Mouse (Mus musculus): ENCODE data around the gene Acss2. TPM values are rescaled to one million over a fixed set of nuclear protein-coding genes. Genes with fewer than 3 reads are reported as not detected.
A peak's percentile ranks its signal among the peaks of the same experiment; 100 is the strongest.

The Acss2 gene
- total and polyA plus RNA-seq, 2 experiments from 2014 or later = 23.7 to 40.0 TPM

DNA sequence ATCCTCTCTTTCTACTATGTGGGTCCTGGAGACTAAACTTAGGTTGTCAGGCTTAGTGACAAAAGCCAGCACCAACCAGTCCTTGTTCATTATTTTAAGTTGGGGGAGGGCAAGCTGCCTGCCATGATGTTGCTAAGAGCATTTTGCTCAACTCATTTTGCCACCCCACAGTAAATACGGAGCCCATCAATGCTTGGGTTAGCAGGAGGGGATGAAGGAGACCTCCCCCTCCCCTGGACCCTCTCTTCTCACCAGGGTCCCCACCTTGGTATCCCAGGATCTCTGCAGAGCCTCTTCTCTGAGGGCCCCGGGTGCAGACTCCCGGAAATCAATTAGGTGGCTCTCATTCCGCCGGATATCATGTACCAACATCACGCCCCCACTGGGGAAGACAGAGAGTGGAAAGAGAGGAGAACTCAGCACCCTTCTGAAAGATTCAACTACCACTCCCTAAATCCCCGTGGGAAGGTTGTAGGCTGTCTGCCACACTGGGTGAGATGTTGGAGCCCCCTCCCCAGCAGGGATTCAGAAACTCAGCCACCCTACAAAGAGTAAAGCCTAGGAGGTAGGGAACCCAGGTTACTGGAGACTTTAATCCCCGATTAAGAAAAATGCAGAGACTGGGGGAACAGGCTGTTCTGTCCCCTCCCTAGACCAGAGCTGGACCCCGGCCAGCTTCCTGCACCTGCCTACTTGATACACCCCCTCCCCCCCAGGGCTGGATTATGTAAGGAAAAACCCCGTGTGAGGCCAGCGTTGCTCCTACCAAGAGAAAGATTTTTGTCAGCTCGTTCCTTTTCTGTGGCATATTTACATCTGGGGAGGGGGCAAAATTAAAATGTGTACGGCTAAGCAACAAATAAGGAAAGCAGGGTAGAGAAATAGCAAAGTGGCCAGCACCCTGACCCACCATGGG, 13.1 kb upstream of the Acss2 start:
- ATAC-seq (no peak), DNase-seq (ENCODE audit: low spot score) (peak; percentile 28)
- Histone ChIP-seq H3K27me3 (ENCODE audit: insufficient read depth, low read length) (no peaks in the 10 kb centered on the region), H3K4me3 (ENCODE audit: low read length) (no peak overlapping the region), H3K4me2 (ENCODE audit: low read depth, low read length) (no peak overlapping the region), H3K27ac (no peak overlapping the region), H3K9me3 (ENCODE audit: low read length) (no peaks in the 10 kb centered on the region), H3K4me1 (ENCODE audit: insufficient read depth, low read length) (no peaks in the 10 kb centered on the region), H3K9ac (replicated peaks; ENCODE audit: low read length) (no peak overlapping the region), H3K36me3 (ENCODE audit: insufficient read depth, low read length) (peaks cover 24% of the 10 kb centered on the region)
- WGBS = 61% methylated on average over 13 of the region's 13 CpGs
- no peak for TF ChIP-seq CTCF (IDR thresholded peaks at IDR 0.05; ENCODE audit: low read depth)

DNA sequence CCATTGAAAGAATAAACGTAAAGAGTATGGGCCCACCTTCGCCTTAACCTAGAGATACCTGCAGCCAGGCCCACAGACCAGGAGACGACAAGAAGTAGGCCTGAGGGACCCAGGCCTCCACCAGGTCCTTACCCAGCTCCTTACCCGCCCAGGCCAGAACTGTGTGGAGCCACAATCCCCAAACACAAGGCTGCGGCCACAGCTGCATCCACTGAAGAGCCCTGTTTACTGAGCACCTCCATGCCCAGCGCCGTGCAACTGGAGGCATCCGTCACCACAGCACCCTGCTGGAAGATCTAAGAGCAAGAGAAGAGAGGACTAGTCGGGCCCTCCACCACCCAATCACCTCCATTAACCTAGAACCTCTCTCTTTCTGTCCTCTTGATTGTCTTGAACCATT, 11.9 kb upstream of the Acss2 start:
- no peak overlapping the region for H3K4me2 ChIP-seq (ENCODE audit: low read depth, low read length)
- 95% methylated on average over 9 of the region's 9 CpGs for WGBS
- H3K9ac ChIP-seq (replicated peaks; ENCODE audit: low read length) = no peak overlapping the region
- DNase-seq (ENCODE audit: low spot score) = no peak
- ATAC-seq = no peak
- H3K27ac ChIP-seq = no peak overlapping the region
- TF ChIP-seq CTCF (IDR thresholded peaks at IDR 0.05; ENCODE audit: low read depth) = no peak
- H3K4me1 ChIP-seq (ENCODE audit: insufficient read depth, low read length) = no peaks in the 10 kb centered on the region
- no peaks in the 10 kb centered on the region for H3K9me3 ChIP-seq (ENCODE audit: low read length)
- no peak overlapping the region for H3K4me3 ChIP-seq (ENCODE audit: low read length)
- no peaks in the 10 kb centered on the region for H3K27me3 ChIP-seq (ENCODE audit: insufficient read depth, low read length)
- peaks cover 19% of the 10 kb centered on the region for H3K36me3 ChIP-seq (ENCODE audit: insufficient read depth, low read length)

DNA sequence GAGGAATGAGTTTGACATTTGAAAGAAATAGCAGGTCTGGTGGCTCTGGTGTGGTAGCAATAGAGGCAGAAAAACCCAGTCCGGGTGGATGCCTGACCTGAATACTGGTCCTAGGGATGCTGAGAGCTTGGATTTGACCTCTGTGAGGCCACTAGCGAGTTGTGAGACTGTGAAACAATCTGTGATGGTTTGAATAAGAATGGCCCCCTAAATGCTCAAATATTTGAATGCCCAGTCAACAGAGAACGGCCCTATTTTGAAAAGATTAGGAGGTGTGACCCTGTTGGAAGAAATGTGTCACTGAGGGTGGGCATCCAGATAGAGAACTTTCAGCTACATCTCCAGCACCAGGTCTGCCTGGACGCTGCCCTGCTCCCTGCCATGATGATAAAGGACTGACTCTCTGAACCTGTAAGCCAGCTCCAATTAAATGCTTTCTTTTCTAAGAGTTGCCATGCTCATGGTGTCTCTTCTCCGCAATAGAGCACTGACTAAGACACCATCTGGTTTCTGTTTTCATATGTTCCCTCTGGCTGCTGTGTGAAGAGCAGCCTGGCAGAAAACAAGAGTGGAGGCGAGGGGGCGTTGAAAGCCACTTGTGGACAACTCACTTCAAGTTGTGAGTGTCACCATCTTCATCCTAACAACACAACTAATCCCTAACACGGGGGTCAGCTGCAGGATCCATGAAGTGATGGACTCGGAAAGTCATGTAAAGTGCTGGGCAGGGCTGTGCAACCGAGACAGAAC, 9.9 kb upstream of the Acss2 start:
- H3K4me2 ChIP-seq (ENCODE audit: low read depth, low read length) = no peak overlapping the region
- H3K36me3 ChIP-seq (ENCODE audit: insufficient read depth, low read length) = peaks cover 15% of the 10 kb centered on the region
- no peaks in the 10 kb centered on the region for H3K9me3 ChIP-seq (ENCODE audit: low read length)
- DNase-seq (ENCODE audit: low spot score) = no peak
- ATAC-seq = no peak
- peaks cover 5% of the 10 kb centered on the region; the same call in 1 of the 2 replicates for H3K4me1 ChIP-seq (ENCODE audit: insufficient read depth, low read length)
- no peak for TF ChIP-seq CTCF (IDR thresholded peaks at IDR 0.05; ENCODE audit: low read depth)
- no peaks in the 10 kb centered on the region for H3K27me3 ChIP-seq (ENCODE audit: insufficient read depth, low read length)
- no peak overlapping the region; the same call in 1 of the 2 replicates for H3K9ac ChIP-seq (replicated peaks; ENCODE audit: low read length)
- H3K4me3 ChIP-seq (ENCODE audit: low read length) = no peak overlapping the region
- H3K27ac ChIP-seq = no peak overlapping the region
- WGBS = 73% methylated on average over 10 of the region's 10 CpGs

DNA sequence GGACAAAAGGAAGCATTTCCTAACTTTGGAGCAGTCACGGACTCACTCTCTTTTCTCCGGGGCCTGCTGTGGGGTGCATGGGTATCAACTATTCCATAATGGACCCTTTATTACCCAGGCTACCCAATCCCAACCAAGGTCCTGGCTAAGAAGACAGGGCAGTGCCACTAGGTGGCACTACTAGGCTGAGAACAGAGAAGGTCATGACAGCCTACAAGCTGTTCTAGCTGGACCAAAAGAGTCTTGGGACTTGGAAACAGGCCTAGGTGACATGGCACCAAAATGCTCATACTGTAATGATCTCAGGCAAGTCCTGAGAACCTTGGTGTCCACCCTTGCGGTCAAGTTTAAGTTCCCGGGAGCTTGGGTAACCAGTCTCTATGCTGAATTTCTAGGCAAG, 5.3 kb upstream of the Acss2 start:
- no peaks in the 10 kb centered on the region for H3K9me3 ChIP-seq (ENCODE audit: low read length)
- TF ChIP-seq CTCF (IDR thresholded peaks at IDR 0.05; ENCODE audit: low read depth) = peak; percentile 75
- H3K9ac ChIP-seq (replicated peaks; ENCODE audit: low read length) = no peak overlapping the region
- H3K27me3 ChIP-seq (ENCODE audit: insufficient read depth, low read length) = no peaks in the 10 kb centered on the region
- ATAC-seq = no peak
- no peaks in the 10 kb centered on the region for H3K36me3 ChIP-seq (ENCODE audit: insufficient read depth, low read length)
- no peak overlapping the region for H3K4me3 ChIP-seq (ENCODE audit: low read length)
- peaks cover 9% of the 10 kb centered on the region; the same call in 1 of the 2 replicates for H3K4me1 ChIP-seq (ENCODE audit: insufficient read depth, low read length)
- peak; percentile 62 for DNase-seq (ENCODE audit: low spot score)
- H3K27ac ChIP-seq = no peak overlapping the region
- H3K4me2 ChIP-seq (ENCODE audit: low read depth, low read length) = peak overlapping the region; percentile 81
- WGBS = 53% methylated on average over 4 of the region's 4 CpGs

DNA sequence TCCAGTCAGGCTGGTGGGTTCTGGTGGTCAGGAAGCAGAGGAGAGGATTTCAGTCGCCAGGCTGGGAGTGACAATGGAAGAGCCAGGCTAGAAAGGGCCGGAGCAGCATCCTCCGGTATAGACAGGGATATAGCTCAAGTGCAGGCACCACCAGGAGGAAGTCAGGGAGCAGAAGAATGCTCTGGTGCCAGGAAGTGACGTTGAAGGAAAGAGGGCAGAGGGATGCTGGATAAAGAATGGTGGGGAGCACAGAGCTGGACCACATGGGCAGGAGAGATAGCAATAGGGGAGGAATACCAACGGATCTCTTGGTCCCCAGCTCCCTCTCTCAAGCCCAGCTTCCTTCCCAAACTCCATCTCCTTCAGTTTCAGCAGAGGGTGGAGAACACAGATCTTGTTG, 4.2 kb upstream of the Acss2 start:
- H3K9ac ChIP-seq (replicated peaks; ENCODE audit: low read length) = peak overlapping the region; percentile 83
- H3K36me3 ChIP-seq (ENCODE audit: insufficient read depth, low read length) = no peaks in the 10 kb centered on the region
- ATAC-seq (no peak), DNase-seq (ENCODE audit: low spot score) (peak; percentile 68)
- peaks cover 9% of the 10 kb centered on the region; the same call in 1 of the 2 replicates for H3K4me1 ChIP-seq (ENCODE audit: insufficient read depth, low read length)
- H3K9me3 ChIP-seq (ENCODE audit: low read length) = no peaks in the 10 kb centered on the region
- no peak; the same call in 1 of the 2 replicates for TF ChIP-seq CTCF (IDR thresholded peaks at IDR 0.05; ENCODE audit: low read depth)
- 53% methylated on average over 5 of the region's 5 CpGs for WGBS
- H3K27me3 ChIP-seq (ENCODE audit: insufficient read depth, low read length) = no peaks in the 10 kb centered on the region
- peak overlapping the region; percentile 85 for H3K27ac ChIP-seq
- H3K4me3 ChIP-seq (ENCODE audit: low read length) = peak overlapping the region; percentile 75
- H3K4me2 ChIP-seq (ENCODE audit: low read depth, low read length) = peak overlapping the region; percentile 81

DNA sequence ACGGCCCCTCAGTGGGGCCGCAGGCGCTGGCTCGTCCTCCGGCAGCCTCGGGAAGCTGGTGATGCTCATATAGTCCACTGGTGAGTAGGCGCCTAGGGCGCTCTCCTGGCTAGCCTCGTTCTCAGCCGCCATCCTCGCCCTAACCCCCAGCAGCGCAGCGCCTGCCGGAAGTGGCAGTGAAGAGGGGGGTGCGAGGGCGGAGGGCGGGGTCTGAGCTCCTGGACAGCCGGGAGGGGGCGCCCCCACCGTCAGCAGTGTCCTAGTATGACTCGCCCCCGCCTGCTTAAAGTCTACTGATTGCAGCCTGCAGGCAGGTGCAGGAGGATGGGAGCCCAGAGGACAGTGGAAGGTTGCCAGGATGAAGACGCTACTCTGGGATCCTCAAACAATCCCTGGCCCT, 3.1 kb upstream of the Acss2 start:
- H3K4me3 ChIP-seq (ENCODE audit: low read length) = peak overlapping the region; percentile 75
- under 1% methylated on average over 22 of the region's 23 CpGs for WGBS
- peak; percentile 59 for TF ChIP-seq CTCF (IDR thresholded peaks at IDR 0.05; ENCODE audit: low read depth)

More for the DNA sequence above, 3.1 kb upstream of the Acss2 start:
- Histone ChIP-seq H3K27me3 (ENCODE audit: insufficient read depth, low read length) (no peaks in the 10 kb centered on the region), H3K9ac (replicated peaks; ENCODE audit: low read length) (peak overlapping the region; percentile 83), H3K4me1 (ENCODE audit: insufficient read depth, low read length) (peaks cover 9% of the 10 kb centered on the region; the same call in 1 of the 2 replicates), H3K4me2 (ENCODE audit: low read depth, low read length) (peak overlapping the region; percentile 81), H3K9me3 (ENCODE audit: low read length) (no peaks in the 10 kb centered on the region), H3K36me3 (ENCODE audit: insufficient read depth, low read length) (no peaks in the 10 kb centered on the region), H3K27ac (peak overlapping the region; percentile 85)
- ATAC-seq (peak; percentile 31), DNase-seq (ENCODE audit: low spot score) (peak; percentile 86)

Measured in hindbrain, postnatal 0 days (tissue).